Mouse (Mus musculus) small intestine, adult 2 months (tissue): ENCODE measurements around the gene Chrng.

ENCODE experiments used
- CTCF ChIP-seq: fragments of 200-500 bp; IDR thresholded peaks from 2 replicates; pipeline ENCODE4 v1.5.1; 2012; ENCODE audit warnings: low read depth, mild to moderate bottlenecking, control low read depth, inconsistent platforms, low read length, moderate library complexity, mixed read lengths; ENCODE audit not compliant: insufficient replicate concordance, insufficient read length; ENCODE audit errors: extremely low read depth
- POLR2A ChIP-seq: fragments of 200-500 bp; IDR thresholded peaks from 2 replicates; pipeline ENCODE4 v1.6.1; 2012; ENCODE audit warnings: low read depth, mild to moderate bottlenecking, control low read depth, inconsistent platforms, low read length, moderate library complexity

- TF ChIP-seq CTCF (no peak), POLR2A (no peak)
Measured at GRCm38 (mm10) chr1:87205038-87205437, 581 bp downstream of the Chrng start.
